Mouse (Mus musculus) ES-Bruce4 (cell line): Measurements from ENCODE around the gene Rora. TPM values are rescaled to one million over a fixed set of nuclear protein-coding genes. Genes with fewer than 3 reads are reported as not detected.

Experiments
- H3K27ac ChIP-seq: 2 replicates; pipeline ENCODE4 v1.5.1; 2012; ENCODE audit warnings: low read length, inconsistent platforms; ENCODE audit not compliant: insufficient read depth
- H3K27me3 ChIP-seq: 2 replicates; pipeline ENCODE4 v1.6.1; 2012; ENCODE audit warnings: mild to moderate bottlenecking, low read length, inconsistent platforms; ENCODE audit not compliant: control insufficient read depth, poor library complexity, insufficient read depth, severe bottlenecking
- H3K36me3 ChIP-seq: 2 replicates; pipeline ENCODE4 v1.6.1; 2012; ENCODE audit warnings: inconsistent platforms, mild to moderate bottlenecking, low read length, moderate library complexity; ENCODE audit not compliant: control insufficient read depth, poor library complexity, insufficient read depth, severe bottlenecking
- H3K4me1 ChIP-seq: one replicate; pipeline ENCODE4 v1.8.1; 2011; ENCODE audit warnings: low read length; ENCODE audit not compliant: control insufficient read depth, insufficient read depth
- H3K4me3 ChIP-seq: 2 replicates; pipeline ENCODE4 v1.5.1; 2011; ENCODE audit warnings: low read depth, mild to moderate bottlenecking, low read length
- H3K9ac ChIP-seq: 2 replicates; pipeline ENCODE4 v1.6.1; 2012; ENCODE audit warnings: low read depth, mild to moderate bottlenecking, inconsistent platforms; ENCODE audit not compliant: poor library complexity, severe bottlenecking
- H3K9me3 ChIP-seq: replicated peaks from 2 replicates; pipeline ENCODE4 v1.6.1; 2012; ENCODE audit warnings: mild to moderate bottlenecking, low read length, inconsistent platforms; ENCODE audit not compliant: control insufficient read depth, poor library complexity, insufficient read depth, severe bottlenecking
- CTCF ChIP-seq: IDR thresholded peaks from one replicate; pipeline ENCODE4 v1.8.1; 2011; ENCODE audit warnings: low read depth, low read length
- EP300 ChIP-seq: IDR thresholded peaks from 2 replicates; pipeline ENCODE4 v1.6.1; 2011; ENCODE audit warnings: low read depth, low read length; ENCODE audit not compliant: insufficient read depth
- POLR2A ChIP-seq: IDR thresholded peaks from one replicate; pipeline ENCODE4 v1.8.1; 2011; ENCODE audit warnings: low read length; ENCODE audit not compliant: insufficient read depth
- polyA plus RNA-seq: library from polyadenylated mRNA; stranded (reverse); fragments of >200 nt; gene quantifications from 2 replicates; pipeline ENCODE4 v1.2.4, GENCODE M21; 2011; ENCODE audit warnings: low read depth; ENCODE audit not compliant: missing spikeins, insufficient read depth, insufficient read length

The Rora gene
- polyA plus RNA-seq, 1 experiment, result 3.6 TPM

GRCm38 (mm10) chr9:69380546-69380945 is 727.0 kb downstream of the Rora start:
- TF ChIP-seq CTCF, result no peak
- no peak for TF ChIP-seq POLR2A
- no peak for TF ChIP-seq EP300
- Histone ChIP-seq H3K4me3 (no peak overlapping the region), H3K27ac (no peak overlapping the region), H3K9me3 (no peaks in the 10 kb centered on the region; the same call in 1 of the 2 replicates), H3K27me3 (no peaks in the 10 kb centered on the region), H3K9ac (no peak overlapping the region), H3K36me3 (no peaks in the 10 kb centered on the region), H3K4me1 (no peaks in the 10 kb centered on the region)

- Histone ChIP-seq H3K36me3 (no peaks in the 10 kb centered on the region), H3K27me3 (no peaks in the 10 kb centered on the region), H3K27ac (no peak overlapping the region), H3K4me1 (no peaks in the 10 kb centered on the region), H3K4me3 (no peak overlapping the region), H3K9ac (no peak overlapping the region), H3K9me3 (no peaks in the 10 kb centered on the region; the same call in 1 of the 2 replicates)
- TF ChIP-seq EP300, result no peak
- no peak for TF ChIP-seq POLR2A
- TF ChIP-seq CTCF, result no peak
These were observed 728.2 kb downstream of the Rora start for GRCm38 (mm10) chr9:69381741-69382140.

GRCm38 (mm10) chr9:69384475-69384874 is 730.9 kb downstream of the Rora start:
- Histone ChIP-seq H3K4me1 (no peaks in the 10 kb centered on the region), H3K36me3 (no peaks in the 10 kb centered on the region), H3K4me3 (no peak overlapping the region), H3K9me3 (no peaks in the 10 kb centered on the region), H3K9ac (no peak overlapping the region), H3K27ac (no peak overlapping the region), H3K27me3 (no peaks in the 10 kb centered on the region)
- TF ChIP-seq POLR2A (no peak), CTCF (no peak), EP300 (no peak)

- Histone ChIP-seq H3K27ac (no peak overlapping the region), H3K9me3 (no peaks in the 10 kb centered on the region), H3K27me3 (no peaks in the 10 kb centered on the region), H3K4me1 (no peaks in the 10 kb centered on the region), H3K36me3 (no peaks in the 10 kb centered on the region), H3K9ac (no peak overlapping the region), H3K4me3 (no peak overlapping the region)
- TF ChIP-seq CTCF (no peak), EP300 (no peak), POLR2A (no peak)
These were observed 731.3 kb downstream of the Rora start for GRCm38 (mm10) chr9:69384905-69385304.

GRCm38 (mm10) chr9:69387296-69387695 is 733.7 kb downstream of the Rora start:
- TF ChIP-seq POLR2A, result no peak
- TF ChIP-seq CTCF, result no peak
- TF ChIP-seq EP300, result no peak
- no peak overlapping the region for H3K4me3 ChIP-seq

GRCm38 (mm10) chr9:69390631-69391030 is 737.0 kb downstream of the Rora start:
- Histone ChIP-seq H3K27ac (no peak overlapping the region), H3K27me3 (no peaks in the 10 kb centered on the region), H3K4me1 (peaks cover 2% of the 10 kb centered on the region), H3K9me3 (no peaks in the 10 kb centered on the region), H3K9ac (no peak overlapping the region), H3K36me3 (no peaks in the 10 kb centered on the region), H3K4me3 (no peak overlapping the region)
- TF ChIP-seq POLR2A (no peak), CTCF (no peak), EP300 (no peak)

More at GRCm38 (mm10) chr9:69387296-69387695, 733.7 kb downstream of the Rora start:
- Histone ChIP-seq H3K9me3 (no peaks in the 10 kb centered on the region), H3K27ac (no peak overlapping the region), H3K36me3 (no peaks in the 10 kb centered on the region), H3K9ac (no peak overlapping the region), H3K4me1 (peaks cover 2% of the 10 kb centered on the region), H3K27me3 (no peaks in the 10 kb centered on the region)
